Mouse (Mus musculus) gonadal fat pad, adult 2 months (tissue): ENCODE measurements around the gene Tmem231. TPM values are rescaled to one million over a fixed set of nuclear protein-coding genes. Genes with fewer than 3 reads are reported as not detected.

Experiments
- DNase-seq: peaks from one replicate; pipeline ENCODE4 v3.0.0-alpha.2; 2012; ENCODE audit warnings: low read depth
- polyA plus RNA-seq: library from polyadenylated mRNA; depleted of rRNA; stranded (reverse); fragments of >200 nt; gene quantifications from 2 replicates; pipeline ENCODE4 v1.2.3, GENCODE M21; 2012; rRNA removed

Gene Tmem231
- polyA plus RNA-seq, 1 experiment = 10.0 TPM

GRCm38 (mm10) chr8:111863280-111863679 is 70.4 kb downstream of the Tmem231 start:
- DNase-seq = no peak

Other genes starting within 250 kb of the Tmem231 start
- gene Ctrb1, start 242.9 kb downstream of the Tmem231 start, polyA plus RNA-seq = 4.4 and 35.9 TPM in 2 replicates
- 54.5 and 58.1 TPM in 2 replicates for gene Bcar1, start 190.1 kb downstream of the Tmem231 start, polyA plus RNA-seq
- gene Cfdp1, start 79.6 kb downstream of the Tmem231 start, polyA plus RNA-seq = 6.5 and 9.7 TPM in 2 replicates
- 5.2 and 5.8 TPM in 2 replicates for gene Tmem170, start 57.1 kb downstream of the Tmem231 start, polyA plus RNA-seq
- gene Chst5, start 23.4 kb downstream of the Tmem231 start, polyA plus RNA-seq = not detected in 2 replicates
- gene Gabarapl2, start 6.8 kb upstream of the Tmem231 start, polyA plus RNA-seq = 60.3 and 71.0 TPM in 2 replicates
- 3.8 and 4.8 TPM in 2 replicates for gene Adat1, start 58.4 kb upstream of the Tmem231 start, polyA plus RNA-seq
- 49.3 and 55.8 TPM in 2 replicates for gene Kars, start 77.4 kb upstream of the Tmem231 start, polyA plus RNA-seq
- 9.0 and 12.0 TPM in 2 replicates for gene Terf2ip, start 77.5 kb upstream of the Tmem231 start, polyA plus RNA-seq
- gene Gm6793, start 81.2 kb upstream of the Tmem231 start, polyA plus RNA-seq = 0.08 TPM in 1 of 2 replicates, not detected in the other